Comparison of ENCODE assay signal across 8 mouse cellular contexts in the genomic region with DNA sequence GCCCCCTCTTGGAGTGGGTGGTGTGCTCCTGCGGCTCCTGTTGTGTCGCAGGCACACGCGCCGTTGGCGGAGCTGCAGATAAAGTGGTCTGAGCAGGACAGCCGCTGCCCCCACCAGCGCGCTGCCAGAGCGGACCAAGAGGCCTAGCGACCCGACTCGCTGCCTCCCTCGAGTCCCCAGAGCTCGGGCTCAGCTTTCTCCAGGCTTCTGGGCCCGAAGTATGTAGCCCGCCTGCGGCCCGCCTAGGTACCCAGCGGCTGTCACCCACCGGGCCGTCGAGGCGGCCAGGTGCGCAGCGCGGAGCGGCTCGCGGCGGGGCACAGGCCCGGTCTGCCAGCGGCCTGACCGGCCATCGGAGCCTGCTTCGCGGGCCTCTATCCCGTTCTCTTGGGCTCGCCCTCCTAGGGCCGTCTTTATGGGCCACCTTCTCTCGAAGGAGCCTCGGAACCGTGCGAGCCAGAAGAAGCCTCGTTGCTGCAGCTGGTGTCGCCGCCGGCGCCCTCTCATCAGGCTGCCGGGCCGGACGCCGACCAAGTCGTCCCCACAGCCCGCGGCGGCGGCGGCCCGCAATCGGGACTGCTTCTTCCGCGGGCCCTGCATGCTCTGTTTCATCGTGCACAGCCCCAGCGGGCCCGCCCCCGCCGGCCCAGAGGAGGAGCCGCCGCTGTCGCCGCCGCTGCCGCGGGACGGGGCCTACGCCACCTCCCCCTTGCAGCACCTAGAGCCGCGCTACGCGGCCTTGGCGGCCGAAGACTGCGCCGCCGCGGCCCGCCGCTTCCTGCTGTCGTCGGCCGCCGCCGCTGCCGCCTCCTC. TPM values are rescaled to one million over a fixed set of nuclear protein-coding genes. Genes with fewer than 3 reads are reported as not detected.
DNase-seq lines count a peak whose midpoint lies in the region; ATAC-seq and TF ChIP-seq lines count a peak whose summit lies in the region.

A gene (plus strand): TSS at position 40 of the 813 bp plus-strand sequence.

- no peaks in the 10 kb centered on the region for H3K36me3 ChIP-seq in erythroblast, embryonic 14.5 days (ENCODE audit: control insufficient read depth)
- H3K36me3 ChIP-seq in embryonic facial prominence, embryonic 15.5 days: no peaks in the 10 kb centered on the region
- H3K36me3 ChIP-seq in heart, embryonic 10.5 days: no peaks in the 10 kb centered on the region
- H3K36me3 ChIP-seq in limb, embryonic 14.5 days (ENCODE audit: control insufficient read depth, insufficient read depth, low read length): no peaks in the 10 kb centered on the region
- H3K36me3 ChIP-seq in midbrain, embryonic 15.5 days (replicated peaks): no peaks in the 10 kb centered on the region
- H3K36me3 ChIP-seq in spleen, adult 2 months (ENCODE audit: control insufficient read depth, insufficient read depth, low read length): no peaks in the 10 kb centered on the region

- H3K9ac ChIP-seq in embryonic facial prominence, embryonic 15.5 days: peak within 1 kb of the TSS; percentile 53
- H3K9ac ChIP-seq in limb, embryonic 14.5 days (ENCODE audit: low read depth, low read length, severe bottlenecking): peak within 1 kb of the TSS; percentile 83
- H3K9ac ChIP-seq in midbrain, embryonic 15.5 days: peak within 1 kb of the TSS; percentile 85

- TF ChIP-seq CTCF in spleen, adult 2 months (IDR thresholded peaks at IDR 0.05; ENCODE audit: extremely low read depth, insufficient read depth, insufficient read length, insufficient replicate concordance): no peak

- no peak for ATAC-seq in erythroblast, adult 5-6 weeks (replicated peaks; ENCODE audit: low FRiP score, poor library complexity, severe bottlenecking)
- ATAC-seq in embryonic facial prominence, embryonic 15.5 days (ENCODE audit: insufficient number of reproducible peaks, low FRiP score, low TSS enrichment, low read depth): peak; percentile 90
- ATAC-seq in limb, embryonic 14.5 days (ENCODE audit: low FRiP score, low read depth): peak; percentile 88
- ATAC-seq in midbrain, embryonic 15.5 days (replicated peaks): peak; percentile 91

- H3K4me1 ChIP-seq in erythroblast, embryonic 14.5 days (ENCODE audit: control insufficient read depth): no peaks in the 10 kb centered on the region
- no peaks in the 10 kb centered on the region for H3K4me1 ChIP-seq in embryonic facial prominence, embryonic 15.5 days
- H3K4me1 ChIP-seq in heart, embryonic 10.5 days: no peaks in the 10 kb centered on the region
- no peaks in the 10 kb centered on the region for H3K4me1 ChIP-seq in limb, embryonic 14.5 days (ENCODE audit: control insufficient read depth, insufficient read depth, low read length)
- H3K4me1 ChIP-seq in midbrain, embryonic 15.5 days: 0 out of 2 replicates have a peak, but pooled peaks cover 3% of the 10 kb centered on the region
- H3K4me1 ChIP-seq in spleen, adult 2 months (ENCODE audit: control insufficient read depth, insufficient read depth, insufficient read length): no peaks in the 10 kb centered on the region; the same call in 1 of the 2 replicates

- peak within 1 kb of the TSS; percentile 74 for H3K27ac ChIP-seq in embryonic facial prominence, embryonic 15.5 days (replicated peaks)
- H3K27ac ChIP-seq in heart, embryonic 10.5 days: peak within 1 kb of the TSS; percentile 87
- H3K27ac ChIP-seq in limb, embryonic 14.5 days (replicated peaks; ENCODE audit: low read depth, low read length): peak within 1 kb of the TSS; percentile 75
- H3K27ac ChIP-seq in midbrain, embryonic 15.5 days: peak within 1 kb of the TSS; percentile 90
- peak within 1 kb of the TSS; percentile 27 for H3K27ac ChIP-seq in spleen, adult 2 months (ENCODE audit: insufficient read depth, low read length)

- TF ChIP-seq POLR2A in limb, embryonic 14.5 days (IDR thresholded peaks at IDR 0.05; ENCODE audit: borderline replicate concordance, extremely low read depth, insufficient read depth, insufficient read length): peak; percentile 48; the same call in 1 of the 2 replicates
- TF ChIP-seq POLR2A in spleen, adult 2 months (IDR thresholded peaks at IDR 0.05; ENCODE audit: low read depth, low read length): no peak

- peaks cover 13% of the 10 kb centered on the region for H3K9me3 ChIP-seq in erythroblast, embryonic 14.5 days (ENCODE audit: control insufficient read depth, low read length)
- H3K9me3 ChIP-seq in embryonic facial prominence, embryonic 15.5 days (replicated peaks): no peaks in the 10 kb centered on the region
- no peaks in the 10 kb centered on the region for H3K9me3 ChIP-seq in heart, embryonic 10.5 days
- no peaks in the 10 kb centered on the region for H3K9me3 ChIP-seq in limb, embryonic 14.5 days (ENCODE audit: control insufficient read depth, low read length)
- no peaks in the 10 kb centered on the region for H3K9me3 ChIP-seq in midbrain, embryonic 15.5 days

- H3K4me3 ChIP-seq in erythroblast, embryonic 14.5 days (replicated peaks): peak within 1 kb of the TSS; percentile 20
- H3K4me3 ChIP-seq in embryonic facial prominence, embryonic 15.5 days (replicated peaks): peak within 1 kb of the TSS; percentile 55
- peak within 1 kb of the TSS; percentile 62 for H3K4me3 ChIP-seq in heart, embryonic 10.5 days
- H3K4me3 ChIP-seq in limb, embryonic 14.5 days (replicated peaks; ENCODE audit: low read length): peak within 1 kb of the TSS; percentile 58
- peak within 1 kb of the TSS; percentile 65 for H3K4me3 ChIP-seq in midbrain, embryonic 15.5 days
- peak within 1 kb of the TSS; percentile 50 for H3K4me3 ChIP-seq in spleen, adult 2 months (ENCODE audit: extremely low read depth, insufficient read depth, insufficient read length)

- H3K4me2 ChIP-seq in embryonic facial prominence, embryonic 15.5 days (replicated peaks): peak within 1 kb of the TSS; percentile 61
- H3K4me2 ChIP-seq in limb, embryonic 14.5 days (replicated peaks; ENCODE audit: low read depth, low read length, severe bottlenecking): peak within 1 kb of the TSS; percentile 56
- peak within 1 kb of the TSS; percentile 61 for H3K4me2 ChIP-seq in midbrain, embryonic 15.5 days

- H3K27me3 ChIP-seq in erythroblast, embryonic 14.5 days (ENCODE audit: control insufficient read depth): peaks cover 37% of the 10 kb centered on the region
- no peaks in the 10 kb centered on the region for H3K27me3 ChIP-seq in embryonic facial prominence, embryonic 15.5 days
- peaks cover 17% of the 10 kb centered on the region; the same call in 1 of the 2 replicates for H3K27me3 ChIP-seq in heart, embryonic 10.5 days (ENCODE audit: insufficient read depth, poor library complexity, severe bottlenecking)
- no peaks in the 10 kb centered on the region for H3K27me3 ChIP-seq in limb, embryonic 14.5 days (ENCODE audit: control insufficient read depth, insufficient read depth, low read length)
- no peaks in the 10 kb centered on the region for H3K27me3 ChIP-seq in midbrain, embryonic 15.5 days (replicated peaks)
- H3K27me3 ChIP-seq in spleen, adult 2 months (ENCODE audit: control insufficient read depth, insufficient read depth, low read length): no peaks in the 10 kb centered on the region

- 16% methylated on average over 59 of the region's 95 CpGs for WGBS in embryonic facial prominence, embryonic 15.5 days
- 13% methylated on average over 68 of the region's 95 CpGs for WGBS in heart, embryonic 10.5 days
- 20% methylated on average over 33 of the region's 95 CpGs for WGBS in limb, embryonic 14.5 days
- 18% methylated on average over 82 of the region's 95 CpGs for WGBS in midbrain, embryonic 15.5 days
- WGBS in spleen, adult 2 months: 33% methylated on average over 91 of the region's 95 CpGs

- no peak for DNase-seq in heart, embryonic 10.5 days (ENCODE audit: low spot score)
- DNase-seq in kidney, adult 9 months: peak; percentile 69
- DNase-seq in limb, embryonic 14.5 days (ENCODE audit: low spot score): peak; percentile 34
- peak in 1 of 2 experiments; percentile 38 for DNase-seq in spleen, adult 2 months (ENCODE audit: low read depth in 1 of 2, low spot score in 2 of 2)

RNA-seq across cellular contexts. Expression of the gene that starts here (rescaled TPM):
- polyA plus RNA-seq in erythroblast, embryonic 14.5 days (2012): not detected in 2 replicates
- not detected in 2 replicates for total RNA-seq in erythroblast, adult 5-6 weeks (2015; ENCODE audit: low replicate concordance)
- not detected in 2 replicates for total RNA-seq in erythroblast, adult 5-6 weeks (2017; ENCODE audit: low replicate concordance)
- polyA plus RNA-seq in embryonic facial prominence, embryonic 15.5 days (2015; fragmentation: Nextera tagmentation; extraction: Ambion mirVana): 3.6 and 4.3 TPM in 2 replicates
- polyA plus RNA-seq in heart, embryonic 10.5 days (2016; fragmentation: Nextera tagmentation; extraction: Ambion mirVana): 1.6 and 1.7 TPM in 2 replicates
- 6.9 and 9.7 TPM in 2 replicates for polyA plus RNA-seq in limb, embryonic 14.5 days (2012; rRNA removed)
- polyA plus RNA-seq in limb, embryonic 14.5 days (2014; fragmentation: Nextera tagmentation; extraction: Ambion mirVana): 5.6 and 7.4 TPM in 2 replicates
- 27.7 and 28.5 TPM in 2 replicates for polyA plus RNA-seq in midbrain, embryonic 15.5 days (2015; fragmentation: Nextera tagmentation; extraction: Ambion mirVana)
- polyA plus RNA-seq in spleen, adult 2 months (2012; rRNA removed): 0.99 and 1.5 TPM in 2 replicates

Comparison
In these comparisons a context has a peak if more than half of its experiments do, and no peak if none do; other contexts are left out.
1. H3K27ac ChIP-seq: peak in every context shown above with its lines; median percentile 90 in midbrain, embryonic 15.5 days; 87 in heart, embryonic 10.5 days; 75 in limb, embryonic 14.5 days; 74 in embryonic facial prominence, embryonic 15.5 days; 27 in spleen, adult 2 months.